27 mouse cellular contexts compared by ENCODE assay signal in the genomic region with DNA sequence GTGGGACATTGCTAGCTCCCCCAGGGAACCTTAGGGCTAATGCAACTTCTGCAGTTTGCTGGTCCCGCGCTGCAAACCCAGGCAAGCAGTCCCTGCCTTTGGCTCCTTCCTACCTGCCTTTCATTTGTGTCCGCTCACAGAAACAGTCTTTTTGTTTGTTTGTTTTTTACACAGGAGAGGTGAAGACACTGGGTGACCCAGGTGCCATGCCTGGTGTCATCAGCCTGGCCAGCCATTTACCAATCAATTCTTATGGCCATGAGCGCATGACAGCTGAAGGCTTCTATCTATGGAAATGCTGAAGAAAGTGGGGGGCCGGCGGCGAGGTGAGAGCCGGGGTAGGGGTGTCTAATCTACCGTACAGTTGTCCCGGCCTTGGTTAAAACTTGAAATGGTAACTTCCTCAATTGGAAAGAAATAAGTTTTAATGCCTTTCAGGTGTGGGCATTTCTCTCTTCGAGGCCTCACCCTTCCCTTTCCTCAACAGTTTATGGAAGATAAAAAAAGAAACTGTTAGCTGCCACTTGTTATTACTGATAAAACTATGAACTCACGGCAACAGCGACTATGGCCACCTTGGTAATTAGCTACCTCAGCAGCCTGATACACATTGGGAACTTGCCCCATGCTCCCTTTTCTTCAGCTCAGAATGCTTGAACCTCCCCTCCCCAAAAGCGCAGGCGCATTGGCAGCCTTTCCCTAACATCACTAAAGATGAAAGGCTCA. TPM values are rescaled to one million over a fixed set of nuclear protein-coding genes. Genes with fewer than 3 reads are reported as not detected.
DNase-seq lines count a peak whose midpoint lies in the region; ATAC-seq lines count a peak whose summit lies in the region.
"Had no signal": no experiment of that assay in that cellular context is flagged by ENCODE, and none has a peak within 500 bp of the region (broad histone marks: within the 10 kb centered on the region; RNA-seq: fewer than 3 reads in every experiment).

No protein-coding gene starts in this region.

- no peaks in the 10 kb centered on the region for H3K9me3 ChIP-seq in erythroblast, embryonic 14.5 days (ENCODE audit: control insufficient read depth, low read length)
- no peaks in the 10 kb centered on the region for H3K9me3 ChIP-seq in liver, embryonic 13.5 days (replicated peaks)
- H3K9me3 ChIP-seq: heart, embryonic 13.5 days; hindbrain, embryonic 12.5 days; limb, embryonic 10.5 days; megakaryocyte, embryonic 14.5 days; neural tube, embryonic 13.5 days; stomach, embryonic 15.5 days had no signal

- peak overlapping the region; percentile 58 for H3K4me2 ChIP-seq in liver, embryonic 13.5 days
- H3K4me2 ChIP-seq: heart, embryonic 13.5 days; hindbrain, embryonic 12.5 days; neural tube, embryonic 13.5 days; stomach, embryonic 15.5 days had no signal

- DNase-seq in testis, postnatal 10 days (ENCODE audit: low spot score), result peak; percentile 28
- no peak for DNase-seq in testis, postnatal 14 days (ENCODE audit: low spot score)
- DNase-seq in liver, embryonic 13.5 days, result no peak
- DNase-seq in urinary bladder, postnatal 10 days (ENCODE audit: low spot score), result no peak
- DNase-seq in thymus, adult 18-20 months, result no peak
- DNase-seq in kidney, adult 18-20 months, result no peak
- DNase-seq: adrenal gland, postnatal 10 days; B cell, adult 2 months; cerebellum, adult 9-11 months; gastrocnemius, postnatal 14 days; heart, adult 18-20 months; heart, postnatal 14 days; kidney, adult 2 months; kidney, postnatal 10 days; lung, adult 18-20 months had no signal

- peaks cover 48% of the 10 kb centered on the region for H3K36me3 ChIP-seq in erythroblast, embryonic 14.5 days (ENCODE audit: control insufficient read depth)
- H3K36me3 ChIP-seq in liver, embryonic 13.5 days, result no peaks in the 10 kb centered on the region
- H3K36me3 ChIP-seq: heart, embryonic 13.5 days; hindbrain, embryonic 12.5 days; limb, embryonic 10.5 days; neural tube, embryonic 13.5 days; stomach, embryonic 15.5 days had no signal

- H3K9ac ChIP-seq in liver, embryonic 13.5 days, result peak overlapping the region; percentile 67
- H3K9ac ChIP-seq: heart, embryonic 13.5 days; hindbrain, embryonic 12.5 days; neural tube, embryonic 13.5 days; stomach, embryonic 15.5 days had no signal

- peak overlapping the region; percentile 96 for H3K27ac ChIP-seq in liver, embryonic 13.5 days
- H3K27ac ChIP-seq: heart, embryonic 13.5 days; hindbrain, embryonic 12.5 days; limb, embryonic 10.5 days; neural tube, embryonic 13.5 days; stomach, embryonic 15.5 days had no signal

- 30% methylated on average over 15 of the region's 15 CpGs for whole genome bisulfite sequencing in liver, embryonic 13.5 days (ENCODE audit: insufficient replicate concordance)

- no peaks in the 10 kb centered on the region for H3K27me3 ChIP-seq in erythroblast, embryonic 14.5 days (ENCODE audit: control insufficient read depth)
- H3K27me3 ChIP-seq in liver, embryonic 13.5 days, result no peaks in the 10 kb centered on the region
- H3K27me3 ChIP-seq: CH12.LX; heart, embryonic 13.5 days; hindbrain, embryonic 12.5 days; megakaryocyte, embryonic 14.5 days; neural tube, embryonic 13.5 days; stomach, embryonic 15.5 days had no signal

- ATAC-seq in liver, embryonic 13.5 days (ENCODE audit: low read depth), result peak; percentile 59
- ATAC-seq in megakaryocyte-erythroid progenitor cell, adult 5-6 weeks (replicated peaks; ENCODE audit: low FRiP score, low TSS enrichment, poor library complexity, severe bottlenecking), result peak; percentile 60
- ATAC-seq: forebrain, embryonic 14.5 days; midbrain, embryonic 16.5 days had no signal

- H3K4me1 ChIP-seq in erythroblast, embryonic 14.5 days (ENCODE audit: control insufficient read depth), result peaks cover 92% of the 10 kb centered on the region
- peaks cover 94% of the 10 kb centered on the region for H3K4me1 ChIP-seq in liver, embryonic 13.5 days (replicated peaks)
- H3K4me1 ChIP-seq: limb, embryonic 10.5 days; neural tube, embryonic 13.5 days; stomach, embryonic 15.5 days had no signal

- H3K4me3 ChIP-seq in erythroblast, embryonic 14.5 days (replicated peaks), result peak overlapping the region; percentile 34
- H3K4me3 ChIP-seq in liver, embryonic 13.5 days (replicated peaks), result peak overlapping the region; percentile 19; the same call in 1 of the 2 replicates
- H3K4me3 ChIP-seq: heart, embryonic 13.5 days; hindbrain, embryonic 12.5 days; limb, embryonic 10.5 days; megakaryocyte, embryonic 14.5 days; myocyte; neural tube, embryonic 13.5 days; stomach, embryonic 15.5 days had no signal

RNA-seq across cellular contexts. Expression of a gene that starts 10.4 kb away (rescaled TPM):
- 0.26 and 0.27 TPM in 2 replicates for polyA plus RNA-seq in erythroblast, embryonic 14.5 days (2012)
- polyA plus RNA-seq in liver, embryonic 13.5 days (2015; fragmentation: Nextera tagmentation; extraction: Ambion mirVana), result 8.3 and 9.3 TPM in 2 replicates
- 51.4 and 74.2 TPM in 2 replicates for total RNA-seq in megakaryocyte-erythroid progenitor cell, adult 5-6 weeks (2014; fragmentation: Nextera tagmentation)
- total RNA-seq in megakaryocyte-erythroid progenitor cell, adult 5-6 weeks (2017), result 62.6 and 84.9 TPM in 2 replicates
- polyA plus RNA-seq: hindbrain, embryonic 12.5 days had no signal

RNA-seq across cellular contexts. Expression of a gene that starts 57.5 kb away (rescaled TPM):
- not detected in 2 replicates for polyA plus RNA-seq in erythroblast, embryonic 14.5 days (2012)
- polyA plus RNA-seq in liver, embryonic 13.5 days (2015; fragmentation: Nextera tagmentation; extraction: Ambion mirVana), result 2.0 and 2.8 TPM in 2 replicates
- total RNA-seq in megakaryocyte-erythroid progenitor cell, adult 5-6 weeks (2014; fragmentation: Nextera tagmentation), result 0.70 TPM in 1 of 2 replicates, not detected in the other
- total RNA-seq in megakaryocyte-erythroid progenitor cell, adult 5-6 weeks (2017), result not detected in 2 replicates
